Mouse (Mus musculus): ENCODE measurements around the gene Tead2.

The Tead2 gene

GRCm38 (mm10) chr7:45191803-45192363 lies 23.7 kb upstream of the Tead2 start:
- no peak for DNase-seq (ENCODE audit: low spot score)

DNA sequence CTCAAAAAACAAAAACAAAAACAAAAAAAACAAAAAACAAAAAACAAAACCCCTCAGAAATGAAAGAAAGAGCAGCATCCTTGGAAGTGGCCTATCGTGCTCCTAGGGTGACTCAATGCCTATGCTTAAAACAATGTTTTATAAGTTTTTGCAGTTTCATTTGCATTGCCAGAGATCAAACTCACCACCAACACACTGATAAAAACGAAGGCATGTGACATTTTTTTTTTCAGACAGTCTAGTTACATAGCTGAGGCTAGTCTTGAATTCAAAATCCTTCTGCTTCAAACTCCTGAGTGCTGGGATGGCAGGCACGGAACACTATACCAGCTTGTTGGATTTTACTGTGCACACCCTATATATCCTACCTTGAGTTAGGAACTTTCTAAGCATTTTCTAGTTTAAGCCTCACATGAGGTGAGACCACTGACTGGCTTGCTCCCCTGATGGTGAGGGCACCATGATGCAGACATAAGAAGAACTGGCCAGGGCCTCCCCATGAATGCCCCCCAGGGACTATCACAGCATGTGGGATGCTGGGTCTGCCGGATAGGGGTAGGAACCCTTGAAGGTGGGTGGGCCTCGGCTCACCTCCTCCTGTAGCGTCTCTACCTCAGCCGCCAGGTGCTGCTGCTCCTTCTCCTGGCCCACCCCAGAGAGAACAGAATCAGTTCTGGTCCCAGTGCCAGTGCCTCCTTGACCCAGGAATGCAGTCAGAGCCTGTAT lies 22.8 kb upstream of the Tead2 start:
- no peak for DNase-seq (ENCODE audit: low spot score)

DNA sequence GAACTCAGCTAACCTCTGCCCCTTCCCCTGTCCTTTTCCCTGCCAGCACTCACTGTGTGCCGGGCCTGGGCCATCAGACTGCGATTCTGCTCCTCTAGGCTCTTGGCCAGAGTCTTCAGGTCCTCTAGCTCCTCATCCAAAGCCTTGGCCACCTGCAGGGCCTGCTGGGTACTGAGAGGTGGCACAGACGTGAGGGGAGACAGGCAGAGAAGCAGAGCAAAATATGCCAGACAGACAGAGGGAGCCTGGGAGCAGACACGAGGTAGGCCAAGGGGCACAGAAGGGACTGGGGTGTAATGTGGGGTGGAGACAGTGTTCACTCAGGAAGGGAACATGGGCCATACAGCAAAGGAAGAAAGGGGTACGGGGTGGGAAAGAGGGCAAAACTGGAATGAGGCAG lies 22.1 kb upstream of the Tead2 start:
- no peak for DNase-seq (ENCODE audit: low spot score)

- DNase-seq (ENCODE audit: low spot score), result no peak
Observed at GRCm38 (mm10) chr7:45193871-45194785, 21.4 kb upstream of the Tead2 start.

DNA sequence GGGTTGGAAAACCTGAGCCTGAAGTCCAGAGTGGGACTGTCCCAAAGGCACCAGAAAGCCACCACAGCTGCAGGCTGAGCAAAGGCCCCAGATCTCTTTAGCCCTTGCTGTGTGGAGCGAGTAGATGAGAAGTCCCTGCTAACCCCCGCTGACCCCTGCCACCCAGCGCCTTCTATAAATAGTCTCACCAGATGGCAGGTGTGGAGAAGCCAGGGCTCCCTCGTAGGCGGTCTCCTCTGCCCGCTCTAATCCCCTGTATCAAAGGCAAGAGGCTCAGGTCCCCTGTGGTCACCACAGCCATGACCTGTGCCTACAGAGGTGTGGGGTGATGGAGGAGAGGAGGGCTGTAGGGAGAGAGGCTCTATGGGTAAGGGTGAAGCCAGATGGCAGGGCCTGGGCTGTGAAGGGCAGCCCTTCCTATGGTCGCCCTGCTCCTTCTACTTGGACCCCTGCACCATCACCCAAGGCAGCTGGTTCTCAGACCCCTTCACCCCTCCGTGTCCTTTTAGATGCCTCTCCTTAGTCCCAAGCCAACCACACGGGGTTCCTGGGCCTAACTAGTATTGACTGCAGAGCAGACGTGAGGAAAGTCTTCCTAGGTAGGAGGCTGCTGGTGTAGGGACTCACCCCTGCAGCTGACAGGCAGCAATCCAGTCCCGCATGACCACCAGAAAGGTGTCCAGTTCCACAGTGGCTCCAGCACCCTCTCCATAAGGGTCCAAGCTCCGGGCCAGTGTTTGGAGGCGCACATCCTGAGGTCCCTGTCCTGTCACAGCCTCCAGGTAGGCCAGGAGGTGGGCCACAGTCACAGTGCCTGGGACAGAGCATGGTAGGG lies 20.0 kb upstream of the Tead2 start:
- no peak for DNase-seq (ENCODE audit: low spot score)

DNA sequence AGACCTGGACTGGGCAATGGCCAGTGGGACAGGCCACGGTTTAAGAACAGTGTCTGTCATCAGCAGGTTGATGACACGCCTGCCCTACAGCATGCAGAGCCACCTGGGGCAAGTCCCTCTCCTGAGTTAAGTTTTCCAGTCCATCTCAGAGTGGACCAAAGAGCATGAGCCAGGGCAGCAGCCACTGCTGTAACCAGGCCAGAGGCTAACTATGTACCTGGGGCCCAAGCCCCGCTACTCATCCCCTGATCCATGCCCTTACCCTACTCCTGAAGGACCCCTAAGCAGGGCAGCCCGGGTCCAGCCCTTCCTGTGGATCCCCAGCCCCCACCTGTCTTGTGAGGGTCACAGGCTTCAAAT lies 19.4 kb upstream of the Tead2 start:
- no peak for DNase-seq (ENCODE audit: low spot score)

DNA sequence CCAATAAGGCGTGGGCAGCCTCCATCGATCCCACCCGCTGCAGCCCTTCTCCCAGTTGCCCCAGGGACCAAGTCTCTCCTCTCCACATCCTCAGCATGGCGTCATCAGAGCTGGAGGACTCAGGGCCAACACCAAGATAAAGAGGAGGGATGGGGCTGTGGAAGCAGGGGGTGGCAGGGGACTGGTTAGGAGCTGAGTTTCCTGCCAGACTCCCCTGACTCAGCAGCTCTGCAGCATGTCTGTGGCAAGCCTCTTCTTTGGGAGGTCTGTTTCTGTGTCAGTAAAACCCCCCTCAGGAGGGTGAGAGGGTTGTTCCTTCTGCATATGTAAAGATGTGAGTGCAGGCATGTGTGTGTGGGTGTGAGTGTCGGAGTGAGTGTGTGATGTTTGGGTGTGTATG lies 18.6 kb upstream of the Tead2 start:
- DNase-seq (ENCODE audit: low spot score), result no peak

GRCm38 (mm10) chr7:45198435-45198834 lies 17.1 kb upstream of the Tead2 start:
- DNase-seq (ENCODE audit: low spot score), result peak; percentile 78

DNA sequence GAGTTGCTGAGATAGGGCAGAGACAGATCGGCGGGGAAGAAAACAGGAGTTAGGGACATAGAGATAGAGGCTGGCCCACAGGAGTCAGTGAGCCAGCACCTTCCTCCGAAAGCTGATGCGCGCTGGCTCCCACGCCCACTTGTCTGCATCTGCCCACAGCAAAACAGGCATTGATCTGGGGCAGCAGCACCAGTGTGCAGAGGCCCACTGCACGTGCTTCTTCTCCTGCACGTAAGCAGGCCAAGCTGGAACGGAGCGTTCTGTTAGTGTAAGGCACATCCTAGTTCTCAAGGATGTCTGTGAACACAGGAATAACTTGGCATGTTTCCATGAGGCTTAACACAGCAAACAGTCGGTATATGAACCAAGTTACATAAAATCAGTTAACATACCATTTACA lies 16.6 kb upstream of the Tead2 start:
- no peak for DNase-seq (ENCODE audit: low spot score)

DNA sequence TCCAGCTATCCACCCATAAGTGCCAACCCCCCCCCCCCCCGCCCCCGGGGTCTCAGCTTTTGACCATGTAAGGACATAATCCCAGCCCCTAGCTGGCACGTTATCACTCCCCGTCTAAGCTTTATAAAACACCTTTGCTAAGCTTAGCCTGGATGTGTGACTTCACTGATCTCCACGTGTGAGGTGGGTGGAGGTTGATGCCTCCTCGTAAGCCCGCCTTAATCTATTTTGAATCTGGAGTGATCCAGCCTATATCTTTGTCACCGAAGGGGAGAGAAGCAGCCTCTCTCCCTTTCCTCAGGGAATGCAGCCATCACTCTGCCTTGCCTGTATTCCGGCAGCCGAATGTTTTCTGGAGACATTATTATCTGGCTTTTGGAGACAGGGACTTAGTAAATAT lies 12.9 kb upstream of the Tead2 start:
- no peak for DNase-seq (ENCODE audit: low spot score)

DNA sequence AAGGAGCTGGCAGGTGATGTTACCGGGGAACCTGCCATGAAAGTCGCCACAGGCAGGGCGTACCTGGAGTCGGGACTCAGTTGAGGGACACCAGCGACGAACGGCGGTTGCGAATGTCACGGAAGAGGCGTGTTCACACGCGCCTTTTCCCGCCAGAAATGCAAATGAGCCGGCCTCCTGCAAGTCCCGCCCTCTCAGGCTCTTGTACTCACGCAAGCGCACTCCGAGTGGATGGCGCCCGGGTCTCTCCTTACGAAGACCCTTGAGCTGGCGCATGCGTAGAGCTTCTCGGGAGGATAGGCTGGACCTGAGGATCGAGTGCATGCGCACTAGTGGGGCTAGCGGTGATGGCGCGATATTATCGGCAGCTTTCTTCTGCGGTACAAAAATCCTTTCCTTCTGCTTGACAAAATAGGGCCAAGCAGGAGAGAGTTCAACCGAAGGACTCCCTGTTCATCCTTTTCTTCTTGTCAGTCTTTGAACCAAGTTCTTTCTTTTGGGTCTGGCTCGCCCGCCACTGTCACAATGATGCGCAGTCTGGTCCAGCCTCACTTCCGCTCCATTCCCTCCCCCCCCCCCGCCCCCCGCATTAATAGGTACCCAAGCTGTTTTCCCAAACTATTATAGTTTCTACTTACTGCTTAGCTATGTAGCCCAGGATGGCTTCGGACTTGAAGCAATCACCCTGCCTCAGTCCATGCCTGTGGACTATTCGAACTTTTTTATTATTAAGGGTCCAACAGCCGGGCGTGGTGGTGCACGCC lies 11.0 kb upstream of the Tead2 start, which contains the start of gene Ccdc155:
Gene Ccdc155 (minus strand): TSS at position 513 of the 764 bp plus-strand sequence.
- peak; percentile 94 for DNase-seq (ENCODE audit: low spot score)

- no peak for DNase-seq (ENCODE audit: low spot score)
Observed at GRCm38 (mm10) chr7:45208260-45208659, 7.3 kb upstream of the Tead2 start.

GRCm38 (mm10) chr7:45211070-45211469 lies 4.5 kb upstream of the Tead2 start:
- DNase-seq (ENCODE audit: low spot score), result no peak

GRCm38 (mm10) chr7:45211851-45212251 lies 3.7 kb upstream of the Tead2 start, which contains the start of gene Dkkl1:
TSS of gene Dkkl1 (minus strand) at chr7:45212147.
- DNase-seq (ENCODE audit: low spot score), result no peak

DNA sequence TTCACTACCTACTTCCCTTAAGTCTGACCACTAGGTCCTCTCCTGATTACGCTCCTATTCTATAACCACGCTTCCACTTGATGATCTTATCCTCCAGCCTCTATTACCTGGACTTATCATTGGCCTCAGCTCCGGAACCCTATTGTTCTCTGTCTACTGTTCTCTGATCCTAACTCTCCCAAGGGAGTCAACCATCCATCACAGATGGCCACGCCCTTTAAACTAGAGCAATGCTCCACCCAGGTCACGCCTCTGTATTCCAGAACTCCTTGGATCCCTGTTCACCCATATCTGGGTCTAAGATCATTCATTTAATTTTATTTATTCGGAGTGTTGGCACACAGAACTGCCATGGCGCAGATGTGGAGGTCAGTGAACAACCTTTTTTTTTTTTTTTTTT lies 3.2 kb upstream of the Tead2 start:
- no peak for DNase-seq (ENCODE audit: low spot score)

DNA sequence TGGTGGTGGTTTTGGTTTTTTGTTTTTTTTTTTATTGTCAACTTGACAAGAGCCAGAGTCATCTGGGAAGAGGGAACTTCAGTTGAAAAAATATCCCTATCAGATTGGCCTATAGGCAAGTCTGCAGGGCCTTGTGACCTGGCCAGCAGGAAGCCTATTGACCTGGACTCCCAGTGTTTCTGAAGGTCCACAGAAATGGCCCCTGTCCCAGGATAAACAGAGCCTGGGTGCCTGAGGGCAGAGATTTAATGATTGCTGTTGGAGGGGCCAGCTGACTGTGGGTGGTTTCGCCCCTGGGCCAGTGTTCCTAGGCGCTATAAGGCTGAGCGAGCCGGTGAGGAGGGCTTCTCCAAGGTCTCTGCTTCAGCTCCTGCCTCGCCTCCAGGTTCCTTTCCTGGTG lies 1.8 kb upstream of the Tead2 start:
- DNase-seq (ENCODE audit: low spot score), result no peak

- DNase-seq (ENCODE audit: low spot score), result peak; percentile 59
Observed at GRCm38 (mm10) chr7:45216442-45217183, 1.1 kb downstream of the Tead2 start.

DNA sequence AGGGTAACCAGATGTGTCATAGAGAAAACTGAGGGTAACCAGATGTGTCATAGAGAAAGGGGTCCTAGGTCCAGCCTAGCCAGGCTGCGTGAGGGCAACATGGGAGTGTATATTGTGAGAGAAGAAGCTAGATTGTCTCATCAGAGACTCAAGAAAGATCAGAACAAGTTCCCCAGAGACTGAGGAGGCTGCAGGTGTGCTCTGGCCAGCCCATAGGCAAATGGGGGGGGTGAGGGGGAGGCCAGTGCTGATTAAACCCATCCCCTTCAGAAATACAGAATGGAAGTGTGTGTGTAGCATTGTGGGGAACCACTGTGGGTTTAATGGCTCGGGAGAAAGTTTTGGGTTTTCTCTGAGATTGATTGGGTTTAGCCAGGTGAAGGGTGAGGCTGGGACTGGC lies 6.1 kb downstream of the Tead2 start:
- DNase-seq (ENCODE audit: low spot score), result no peak

DNA sequence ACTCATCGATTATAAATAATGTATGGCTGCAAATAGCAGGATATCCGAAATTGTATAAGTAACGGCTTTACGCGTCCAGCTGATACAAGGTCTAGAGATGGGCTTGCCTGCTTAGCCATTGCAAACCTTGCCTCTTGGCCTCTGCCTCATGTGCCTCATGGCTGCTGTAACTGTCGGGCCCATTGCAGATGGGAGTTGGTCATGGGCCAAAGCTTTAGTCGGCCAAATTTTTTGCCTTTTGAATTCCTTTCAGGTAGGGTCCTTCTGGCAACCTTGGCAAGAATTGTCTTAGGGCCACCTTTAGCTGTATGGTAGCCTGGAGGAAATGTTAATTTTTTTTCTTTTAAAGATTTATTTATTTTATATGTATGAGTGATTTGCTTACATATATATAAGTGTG lies 9.3 kb downstream of the Tead2 start:
- no peak for DNase-seq (ENCODE audit: low spot score)

GRCm38 (mm10) chr7:45226421-45226820 lies 10.9 kb downstream of the Tead2 start:
- DNase-seq (ENCODE audit: low spot score), result no peak

- no peak for DNase-seq (ENCODE audit: low spot score)
Observed at GRCm38 (mm10) chr7:45228548-45228947, 13.0 kb downstream of the Tead2 start.

All from lung, postnatal 25 days (tissue).